Mouse (Mus musculus): ENCODE results near the gene Dido1. TPM values are rescaled to one million over a fixed set of nuclear protein-coding genes. Genes with fewer than 3 reads are reported as not detected.

The Dido1 gene
- polyA plus RNA-seq, 1 experiment from 2014 or later = 30.8 TPM

DNA sequence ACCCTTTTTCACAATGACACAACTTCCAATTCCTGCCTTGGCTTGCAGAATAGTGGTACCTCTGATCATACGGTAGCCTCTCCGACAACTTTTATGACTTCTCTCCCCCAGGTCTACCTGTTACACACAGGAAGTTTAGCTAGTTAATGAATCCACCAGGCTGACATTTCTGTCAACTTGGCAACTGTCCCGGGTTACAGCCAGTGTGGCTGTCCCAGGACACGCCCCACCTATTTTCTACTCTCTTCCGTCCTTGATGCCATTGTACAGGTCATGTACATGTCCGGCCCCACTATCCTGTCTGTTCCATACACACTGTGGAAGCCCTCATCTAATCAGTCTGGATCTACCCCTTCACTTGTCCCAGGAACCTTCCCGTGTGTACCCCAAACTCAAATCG, 5.2 kb downstream of the Dido1 start:
- no peak for TF ChIP-seq CTCF (IDR thresholded peaks at IDR 0.05)
- ChIA-PET CTCF (interaction anchor here (1.3 to 2.1 kb wide), 3 partner anchors 10 to 26 kb away, joined by 4 to 6 read pairs (median 5); no protein-coding TSS in a partner anchor), POLR2A (no interaction called here)
- no peaks in the 10 kb centered on the region for H3K27me3 ChIP-seq
- in situ Hi-C loops (cut with MboI; ENCODE audit: low pct_unique_long_range_greater_than_20kb) = no loop called here
- no peak for DNase-seq (ENCODE audit: low read depth, low spot score)
- ATAC-seq = no peak

DNA sequence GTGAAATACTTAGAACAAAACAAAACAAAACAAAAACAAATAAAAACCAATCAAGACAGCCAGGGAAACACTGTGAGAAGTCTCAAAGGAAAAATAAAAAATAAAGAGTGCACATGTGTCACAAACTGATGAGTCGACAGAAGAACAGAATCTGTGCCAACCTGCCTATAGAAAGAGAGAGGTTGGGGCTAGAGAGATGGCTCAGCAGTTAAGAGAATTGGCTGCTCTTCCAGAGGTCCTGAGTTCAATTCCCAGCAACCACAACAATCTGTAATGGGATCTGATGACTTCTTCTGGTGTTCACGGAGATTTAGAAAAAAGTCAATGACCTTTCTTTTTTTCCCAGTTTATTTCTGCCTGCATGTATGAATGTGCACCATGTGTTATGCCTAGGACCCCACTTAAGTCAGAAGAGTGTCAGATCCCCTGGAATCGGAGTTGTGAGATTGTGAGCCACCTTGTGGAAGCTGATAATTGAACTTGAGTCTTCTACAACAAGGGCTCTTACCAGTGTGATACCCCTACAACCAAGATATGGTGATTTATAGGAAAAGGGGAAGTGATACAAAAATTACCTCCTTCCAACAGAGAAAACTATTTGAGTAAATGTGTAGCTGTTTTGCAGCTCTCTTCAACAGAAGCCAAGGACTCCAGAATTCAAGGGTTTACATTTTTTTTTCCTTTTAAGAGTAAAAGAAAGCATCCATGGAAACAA, 6.0 kb downstream of the Dido1 start:
- in situ Hi-C loops (cut with MboI; ENCODE audit: low pct_unique_long_range_greater_than_20kb) = no loop called here
- ChIA-PET POLR2A (no interaction called here), CTCF (interaction anchor here (1.3 to 2.7 kb wide), 3 partner anchors 9 to 25 kb away, joined by 4 to 23 read pairs (median 5); no protein-coding TSS in a partner anchor)
- no peak for DNase-seq (ENCODE audit: low read depth, low spot score)
- ATAC-seq = no peak
- H3K27me3 ChIP-seq = no peaks in the 10 kb centered on the region
- TF ChIP-seq CTCF (IDR thresholded peaks at IDR 0.05) = no peak

DNA sequence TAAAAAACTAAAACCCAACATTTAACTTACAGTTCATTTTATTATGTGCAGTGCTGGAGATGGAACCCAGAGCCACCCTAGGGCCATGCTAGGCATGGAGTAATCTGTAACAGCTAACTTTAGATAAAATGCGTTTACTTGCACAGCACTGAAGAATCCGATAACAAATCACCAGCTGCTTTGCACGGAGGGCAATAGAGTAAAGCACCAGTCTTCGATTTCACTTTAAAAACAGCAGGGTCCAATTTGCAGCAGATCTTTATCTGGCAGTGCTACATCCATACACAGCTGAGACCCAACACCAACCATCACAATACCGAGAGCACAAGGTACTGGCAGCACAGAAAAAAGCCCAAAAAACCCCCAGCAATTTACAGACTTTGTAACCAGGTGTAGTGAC, 6.6 kb downstream of the Dido1 start:
- ATAC-seq = no peak
- in situ Hi-C loops (cut with MboI; ENCODE audit: low pct_unique_long_range_greater_than_20kb) = no loop called here
- ChIA-PET CTCF (interaction anchor here (1.1 to 2.7 kb wide), 3 partner anchors 25 to 119 kb away, joined by 3 to 23 read pairs (median 3); no protein-coding TSS in a partner anchor), POLR2A (no interaction called here)
- DNase-seq (ENCODE audit: low read depth, low spot score) = no peak
- H3K27me3 ChIP-seq = no peaks in the 10 kb centered on the region
- TF ChIP-seq CTCF (IDR thresholded peaks at IDR 0.05) = no peak

DNA sequence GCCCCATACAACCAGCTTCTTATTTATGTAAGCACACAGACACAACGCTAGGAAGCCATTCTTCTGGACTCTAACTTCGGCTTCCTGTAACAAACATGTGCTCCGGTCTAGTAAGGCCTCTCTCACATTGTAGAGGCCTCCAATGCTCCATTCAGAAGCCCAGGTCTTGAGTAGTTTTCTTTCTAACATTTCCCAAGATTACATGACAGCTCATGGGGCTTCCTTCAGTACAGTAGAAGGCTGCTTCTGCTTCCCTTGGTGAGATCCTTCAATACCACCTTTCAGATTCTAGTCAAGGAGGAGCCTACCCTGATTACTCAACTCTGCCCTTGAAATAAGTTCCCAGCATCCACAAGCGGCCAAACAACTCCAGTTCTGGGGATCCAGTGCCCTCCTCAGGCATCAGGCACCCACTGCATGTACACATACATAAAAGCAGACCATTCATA, 7.1 kb downstream of the Dido1 start:
- ChIA-PET CTCF (interaction anchor here (0.8 to 2.7 kb wide), 5 partner anchors 13 to 119 kb away, joined by 3 to 23 read pairs (median 3); no protein-coding TSS in a partner anchor), POLR2A (no interaction called here)
- ATAC-seq (no peak), DNase-seq (ENCODE audit: low read depth, low spot score) (no peak)
- no peaks in the 10 kb centered on the region for H3K27me3 ChIP-seq
- in situ Hi-C loops (cut with MboI; ENCODE audit: low pct_unique_long_range_greater_than_20kb) = no loop called here
- no peak for TF ChIP-seq CTCF (IDR thresholded peaks at IDR 0.05)

DNA sequence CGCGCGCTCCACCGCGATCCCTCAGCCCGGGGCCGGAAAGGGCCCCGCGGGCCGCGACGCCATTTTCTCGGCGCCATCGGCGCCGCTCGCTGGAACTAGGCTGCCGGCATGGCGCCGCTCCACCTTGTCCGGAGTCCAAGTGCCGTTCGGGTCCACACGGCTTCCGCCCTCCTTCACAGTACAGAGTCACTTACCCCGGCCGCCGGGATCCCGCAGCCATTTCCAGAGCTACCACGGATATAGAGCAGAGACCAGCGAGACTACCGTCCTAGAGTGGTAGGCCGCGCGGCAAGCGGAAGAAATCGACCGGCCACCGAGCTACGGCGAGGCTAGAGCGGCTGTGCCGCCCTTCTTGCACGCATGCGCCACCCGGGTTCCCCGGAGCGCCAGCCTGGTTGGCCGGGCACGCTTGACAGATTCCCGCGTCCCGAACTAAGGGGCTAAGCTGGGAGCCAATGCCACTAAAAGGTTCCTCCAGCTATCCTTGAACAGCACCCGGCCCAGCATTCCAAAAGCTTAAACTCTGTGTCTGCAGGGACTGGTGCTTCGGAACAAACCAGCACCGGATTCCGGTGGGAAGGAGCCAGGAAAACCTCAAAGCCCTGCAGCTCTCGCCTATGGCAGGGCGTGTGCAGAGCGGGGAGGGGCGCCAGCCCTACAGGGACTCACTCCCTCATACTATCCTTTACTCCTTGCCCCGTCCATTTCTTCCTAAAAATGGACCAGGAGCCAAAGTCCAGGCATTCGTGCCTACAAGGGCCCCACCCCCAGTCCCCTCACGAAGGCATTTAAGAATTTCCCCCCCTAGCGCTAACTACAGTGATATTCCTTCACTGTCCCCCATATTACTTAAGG, 7.8 kb downstream of the Dido1 start:
- in situ Hi-C loops (cut with MboI; ENCODE audit: low pct_unique_long_range_greater_than_20kb) = no loop called here
- no peaks in the 10 kb centered on the region for H3K27me3 ChIP-seq
- ATAC-seq (peak; percentile 79), DNase-seq (ENCODE audit: low read depth, low spot score) (peak; percentile 56)
- TF ChIP-seq CTCF (IDR thresholded peaks at IDR 0.05) = no peak
- ChIA-PET CTCF (interaction anchor here (0.8 to 2.7 kb wide), 5 partner anchors 12 to 118 kb away, joined by 3 to 23 read pairs (median 3); no protein-coding TSS in a partner anchor), POLR2A (interaction anchor here (0.9 kb wide), 1 partner anchor 10 kb away, joined by 3 read pairs; no protein-coding TSS in a partner anchor)

DNA sequence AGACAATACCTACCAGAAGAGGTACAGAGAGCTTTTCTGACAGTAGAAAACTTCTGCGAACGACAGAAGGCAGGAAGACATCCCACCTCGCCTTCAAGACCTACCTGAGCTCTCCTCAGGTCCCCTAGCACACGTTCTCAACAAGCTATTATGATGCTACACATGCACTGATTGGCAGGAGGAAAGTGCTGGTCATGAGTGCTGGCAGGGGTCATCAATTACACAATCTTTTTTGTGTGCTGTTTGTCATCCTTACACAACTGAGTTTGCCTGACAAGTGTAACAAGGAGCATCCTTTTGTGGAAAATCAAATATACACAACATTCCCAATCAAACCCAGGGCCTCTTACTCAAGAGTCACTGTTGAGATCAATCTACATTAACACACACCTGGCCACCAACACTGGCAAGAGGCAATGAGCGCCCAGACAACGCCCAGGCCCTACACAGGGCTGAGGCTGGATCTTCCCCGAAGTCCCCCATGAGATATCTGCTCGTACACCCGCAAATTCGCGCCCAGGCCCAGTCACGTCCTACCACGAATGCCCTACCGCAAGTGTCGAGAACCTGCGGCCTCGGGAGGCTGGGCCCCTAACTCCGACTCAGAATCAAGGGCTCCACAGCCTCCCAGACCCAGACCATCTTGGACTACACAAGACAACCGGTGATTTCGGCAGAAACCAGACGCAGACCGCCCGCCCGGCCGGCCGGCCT, 8.6 kb downstream of the Dido1 start:
- no peak for DNase-seq (ENCODE audit: low read depth, low spot score)
- in situ Hi-C loops (cut with MboI; ENCODE audit: low pct_unique_long_range_greater_than_20kb) = no loop called here
- CTCF ChIA-PET = interaction anchor here (1.1 to 2.7 kb wide), 4 partner anchors 11 to 113 kb away, joined by 3 to 23 read pairs (median 8); partner anchors contain the start of gene Ogfr
- H3K27me3 ChIP-seq = no peaks in the 10 kb centered on the region
- no peak for TF ChIP-seq CTCF (IDR thresholded peaks at IDR 0.05)
- peak; percentile 4 for ATAC-seq
- POLR2A ChIA-PET = interaction anchor here (0.9 kb wide), 1 partner anchor 10 kb away, joined by 3 read pairs; no protein-coding TSS in a partner anchor

DNA sequence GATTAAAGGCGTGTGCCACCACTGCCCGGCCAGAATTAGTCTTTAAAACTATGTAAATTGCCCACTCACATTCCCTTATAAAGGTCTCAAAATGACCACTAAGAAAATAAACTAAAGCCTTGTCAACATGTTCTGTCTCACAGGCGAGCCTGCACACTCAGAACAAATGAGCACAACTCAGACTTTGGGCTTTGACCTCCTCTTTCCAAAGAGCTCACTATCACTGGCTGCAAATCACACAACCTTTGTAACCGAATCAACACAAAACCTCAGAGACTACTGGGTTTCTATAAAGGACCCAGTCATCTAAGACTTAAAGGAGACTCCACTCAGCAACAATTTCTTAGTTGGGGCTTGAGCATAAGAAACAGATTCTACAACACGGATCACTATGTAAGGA, 9.3 kb downstream of the Dido1 start:
- in situ Hi-C loops (cut with MboI; ENCODE audit: low pct_unique_long_range_greater_than_20kb) = no loop called here
- H3K27me3 ChIP-seq = no peaks in the 10 kb centered on the region
- ChIA-PET POLR2A (interaction anchor here (0.6 kb wide), 1 partner anchor 806 kb away, joined by 3 read pairs; no protein-coding TSS in a partner anchor), CTCF (interaction anchor here (1.1 to 2.1 kb wide), 4 partner anchors 10 to 112 kb away, joined by 3 to 9 read pairs (median 6); partner anchors contain the start of gene Ogfr)
- ATAC-seq (no peak), DNase-seq (ENCODE audit: low read depth, low spot score) (no peak)
- no peak for TF ChIP-seq CTCF (IDR thresholded peaks at IDR 0.05)

DNA sequence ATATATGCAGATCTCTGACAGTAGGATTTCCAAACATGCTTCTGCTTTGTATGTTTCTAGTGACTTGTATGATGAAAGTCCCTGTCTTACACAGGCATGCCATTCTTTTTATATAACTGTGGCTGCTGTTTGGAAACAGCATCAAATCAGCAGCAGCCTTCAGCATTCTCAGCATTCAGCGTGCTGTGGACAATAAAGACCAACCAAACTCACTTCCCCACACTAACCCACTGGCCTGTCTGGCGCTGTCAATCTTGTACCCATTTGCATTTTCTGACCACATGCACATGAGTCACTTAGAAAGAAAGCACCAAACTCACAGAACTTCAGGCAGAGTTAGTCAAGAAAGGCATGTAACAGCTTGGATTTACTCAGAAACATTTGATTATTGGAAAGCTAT, 14.6 kb downstream of the Dido1 start:
- in situ Hi-C loops (cut with MboI; ENCODE audit: low pct_unique_long_range_greater_than_20kb) = no loop called here
- CTCF ChIA-PET = interaction anchor here (1.2 to 1.7 kb wide), 4 partner anchors 9 to 15 kb away, joined by 4 read pairs; no protein-coding TSS in a partner anchor
- H3K27me3 ChIP-seq = no peaks in the 10 kb centered on the region
- no peak for DNase-seq (ENCODE audit: low read depth, low spot score)
- POLR2A ChIA-PET = interaction anchor here (0.8 kb wide), 1 partner anchor 29 kb away, joined by 3 read pairs; no protein-coding TSS in a partner anchor
- ATAC-seq = peak; percentile 54
- TF ChIP-seq CTCF (IDR thresholded peaks at IDR 0.05) = no peak

DNA sequence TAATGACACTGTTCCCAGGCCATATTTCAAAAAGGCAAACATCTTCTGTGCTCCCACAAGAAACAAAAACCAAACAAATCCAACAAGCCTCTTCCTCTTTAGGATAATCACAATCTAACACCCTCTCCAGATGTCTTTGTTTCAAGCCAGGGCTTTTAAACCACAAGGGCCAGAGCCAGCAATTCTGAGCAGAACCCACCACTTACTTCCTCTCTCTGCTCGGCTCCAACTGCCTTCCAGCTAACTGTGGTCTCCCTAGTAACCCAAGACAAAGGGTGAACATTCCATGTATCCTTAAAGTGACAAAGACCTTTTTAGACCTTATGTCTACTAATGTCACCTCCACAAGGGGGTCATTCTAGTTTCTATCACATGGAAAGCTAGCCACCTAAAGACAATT, 17.2 kb downstream of the Dido1 start:
- TF ChIP-seq CTCF (IDR thresholded peaks at IDR 0.05) = no peak
- DNase-seq (ENCODE audit: low read depth, low spot score) (no peak), ATAC-seq (peak; percentile 46)
- no peaks in the 10 kb centered on the region for H3K27me3 ChIP-seq
- CTCF ChIA-PET = interaction anchor here (1.3 to 3.0 kb wide), 2 partner anchors 13 to 14 kb away, joined by 3 to 23 read pairs; no protein-coding TSS in a partner anchor
- POLR2A ChIA-PET = no interaction called here
- in situ Hi-C loops (cut with MboI; ENCODE audit: low pct_unique_long_range_greater_than_20kb) = no loop called here
